Mouse (Mus musculus): Measurements from ENCODE around the gene Gpn3.

DNA sequence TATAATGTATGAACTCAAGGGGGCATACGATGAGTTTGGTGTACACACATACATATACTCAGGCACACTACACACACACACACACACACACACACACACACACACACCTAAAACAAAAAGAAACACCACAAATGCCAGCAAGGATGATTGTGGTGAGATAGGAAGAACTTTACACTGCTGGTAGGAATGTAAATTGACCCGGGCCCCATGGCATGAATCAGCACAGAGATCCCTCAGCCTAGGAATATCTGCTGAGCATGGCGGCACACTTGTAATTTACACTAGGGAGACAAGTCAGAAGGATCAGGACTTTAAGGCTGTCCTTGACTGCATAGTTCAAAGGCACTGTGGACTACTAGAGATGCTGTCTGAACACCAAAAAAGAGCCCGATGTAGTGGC, 41.4 kb upstream of the Gpn3 start:
- TF ChIP-seq CTCF (IDR thresholded peaks at IDR 0.05; ENCODE audit: extremely low read depth, insufficient read depth, insufficient read length, insufficient replicate concordance) (no peak), POLR2A (IDR thresholded peaks at IDR 0.05; ENCODE audit: low read depth, low read length) (no peak)

Measured in spleen, adult 2 months (tissue).